ENCODE assay signal across 15 mouse cellular contexts in the genomic region with DNA sequence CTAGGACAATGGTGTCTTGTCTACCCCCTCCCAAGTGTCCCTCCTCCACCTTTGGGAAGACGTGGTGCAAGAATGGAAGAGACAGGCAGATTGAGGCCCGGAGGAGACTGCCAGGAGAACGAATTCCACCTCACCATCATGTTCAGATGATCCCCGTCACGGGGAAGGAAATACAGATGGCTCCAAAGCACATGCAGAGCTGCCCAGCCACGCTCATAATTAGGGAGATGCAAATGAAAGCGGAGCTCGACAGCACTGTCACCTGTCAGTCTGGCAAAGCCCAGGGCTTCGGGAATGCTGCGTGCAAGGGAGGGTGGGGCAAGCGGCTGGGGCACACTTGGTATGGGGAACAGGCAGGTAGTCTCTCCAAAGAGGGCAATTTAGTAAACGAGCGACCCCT. TPM values are rescaled to one million over a fixed set of nuclear protein-coding genes. Genes with fewer than 3 reads are reported as not detected.
"Had no signal": no experiment of that assay in that cellular context is flagged by ENCODE, and none has a peak within 500 bp of the region (broad histone marks: within the 10 kb centered on the region; RNA-seq: fewer than 3 reads in every experiment).

No protein-coding gene starts in this region.

- H3K27ac ChIP-seq: limb, embryonic 12.5 days; liver, embryonic 13.5 days; lung, embryonic 15.5 days; midbrain, embryonic 13.5 days; stomach, embryonic 15.5 days had no signal

- H3K9me3 ChIP-seq: limb, embryonic 12.5 days; liver, embryonic 13.5 days; lung, embryonic 15.5 days; midbrain, embryonic 13.5 days; stomach, embryonic 15.5 days had no signal

- H3K4me1 ChIP-seq: liver, embryonic 13.5 days; lung, embryonic 15.5 days; stomach, embryonic 15.5 days had no signal

- H3K4me3 ChIP-seq: limb, embryonic 12.5 days; liver, embryonic 13.5 days; lung, embryonic 15.5 days; midbrain, embryonic 13.5 days; stomach, embryonic 15.5 days had no signal

- H3K4me2 ChIP-seq: limb, embryonic 12.5 days; liver, embryonic 13.5 days; lung, embryonic 15.5 days; midbrain, embryonic 13.5 days; stomach, embryonic 15.5 days had no signal

- H3K36me3 ChIP-seq: limb, embryonic 12.5 days; liver, embryonic 13.5 days; lung, embryonic 15.5 days; stomach, embryonic 15.5 days had no signal

- ATAC-seq: liver, postnatal 0 days; midbrain, embryonic 13.5 days had no signal

- DNase-seq: kidney, postnatal 10 days; kidney, postnatal 4 days; liver; liver, embryonic 13.5 days; liver, postnatal 0 days; lung, postnatal 14 days; right cerebral cortex, postnatal 14 days; thymus, adult 2 months; thymus, postnatal 25 days had no signal

- H3K9ac ChIP-seq: limb, embryonic 12.5 days; liver, embryonic 13.5 days; liver, postnatal 0 days; lung, embryonic 15.5 days; midbrain, embryonic 13.5 days; stomach, embryonic 15.5 days had no signal

- H3K27me3 ChIP-seq: midbrain, embryonic 13.5 days; stomach, embryonic 15.5 days had no signal

RNA-seq across cellular contexts. Expression of gene Hrk, which starts 33.0 kb away (rescaled TPM):
- total RNA-seq: megakaryocyte-erythroid progenitor cell, adult 5-6 weeks had no signal
- polyA plus RNA-seq: liver, postnatal 0 days; spleen, adult 2 months had no signal

RNA-seq across cellular contexts. Expression of gene Rnft2, which starts 47.5 kb away (rescaled TPM):
- total RNA-seq: megakaryocyte-erythroid progenitor cell, adult 5-6 weeks had no signal
- polyA plus RNA-seq: liver, postnatal 0 days had no signal
